In the genomic region with DNA sequence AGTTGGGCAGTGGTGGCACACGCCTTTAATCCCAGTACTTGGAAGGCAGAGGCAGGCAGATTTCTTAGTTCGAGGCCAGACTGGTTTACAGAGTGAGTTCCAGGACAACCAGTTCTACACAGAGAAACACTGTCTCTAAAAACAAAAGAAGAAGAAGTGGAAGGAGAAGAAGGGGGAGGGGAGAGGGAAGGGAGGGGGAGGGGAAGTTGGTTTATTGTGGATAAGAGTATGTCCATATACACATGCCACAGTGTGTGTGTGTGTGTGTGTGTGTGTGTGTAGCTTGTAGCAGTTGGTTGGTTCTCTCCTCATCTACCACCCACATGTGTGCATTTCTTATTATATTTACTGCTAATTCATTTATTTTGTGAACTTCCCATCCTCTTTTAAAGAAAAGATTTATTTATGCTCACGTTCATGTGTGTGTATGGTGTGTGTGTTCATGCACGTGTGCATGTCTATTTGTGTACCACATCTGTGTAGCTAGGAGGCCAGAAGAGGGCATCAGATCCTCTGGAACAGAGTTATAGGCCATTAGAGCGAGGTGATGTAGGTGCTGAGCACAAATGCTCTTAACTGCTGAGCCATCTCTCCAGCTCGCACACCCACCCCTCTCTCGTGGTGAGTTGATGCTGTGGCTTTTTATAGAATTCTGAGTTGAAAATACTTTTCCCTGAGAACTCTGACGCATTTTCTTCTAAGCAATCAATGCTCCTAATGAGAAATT, we compare ENCODE assay signal across 29 mouse cellular contexts. TPM values are rescaled to one million over a fixed set of nuclear protein-coding genes. Genes with fewer than 3 reads are reported as not detected.
DNase-seq lines count a peak whose midpoint lies in the region; ATAC-seq and TF ChIP-seq lines count a peak whose summit lies in the region.
"Had no signal": no experiment of that assay in that cellular context is flagged by ENCODE, and none has a peak within 500 bp of the region (broad histone marks: within the 10 kb centered on the region; RNA-seq: fewer than 3 reads in every experiment).

No protein-coding gene starts in this region.

- no peak overlapping the region for H3K9ac ChIP-seq in midbrain, postnatal 0 days (replicated peaks; ENCODE audit: low read length, poor library complexity, severe bottlenecking)
- H3K9ac ChIP-seq in midbrain, embryonic 16.5 days (ENCODE audit: low read depth, low read length): no peak overlapping the region
- H3K9ac ChIP-seq in stomach, postnatal 0 days (ENCODE audit: low read length): no peak overlapping the region
- H3K9ac ChIP-seq: embryonic facial prominence, embryonic 15.5 days; forebrain, embryonic 13.5 days; hindbrain, embryonic 15.5 days; neural tube, embryonic 13.5 days had no signal

- TF ChIP-seq EP300 in stomach, postnatal 0 days (optimal IDR thresholded peaks at IDR 0.05): no peak

- intact Hi-C loops in left cerebral cortex, postnatal 14 days (cut with DNase I): no loop called here

- no peak for DNase-seq in frontal cortex, postnatal 25 days (ENCODE audit: low spot score in 2 of 2)
- DNase-seq in left cerebral cortex, postnatal 14 days (ENCODE audit: low spot score in 2 of 2): peak; percentile 50 to 62
- DNase-seq in left cerebral cortex, adult 11 months (ENCODE audit: low spot score): no peak
- DNase-seq in midbrain, postnatal 0 days (ENCODE audit: low spot score): no peak
- no peak for DNase-seq in stomach, postnatal 0 days (ENCODE audit: low spot score)
- DNase-seq: adrenal gland, adult 2 months; B cell, adult 2 months; cerebellum, adult 11-12 months; heart, adult 18-20 months; heart, postnatal 10 days; kidney, adult 8-10 months; lung, postnatal 4 days; thymus, postnatal 36 days had no signal

- no peaks in the 10 kb centered on the region for H3K36me3 ChIP-seq in midbrain, postnatal 0 days (ENCODE audit: insufficient read depth, low read length)
- H3K36me3 ChIP-seq in midbrain, embryonic 16.5 days (ENCODE audit: control insufficient read depth, insufficient read depth, low read length): no peaks in the 10 kb centered on the region
- H3K36me3 ChIP-seq in stomach, postnatal 0 days (ENCODE audit: control insufficient read depth, insufficient read depth, low read length): no peaks in the 10 kb centered on the region
- H3K36me3 ChIP-seq: embryonic facial prominence, embryonic 15.5 days; G1E; hindbrain, embryonic 15.5 days; neural tube, embryonic 13.5 days had no signal

- peak; percentile 33; the same call in 1 of the 2 replicates for TF ChIP-seq CTCF in midbrain, postnatal 0 days (IDR thresholded peaks at IDR 0.05)
- TF ChIP-seq CTCF in stomach, postnatal 0 days (IDR thresholded peaks at IDR 0.05; ENCODE audit: low read depth): peak; percentile 44

- peaks cover 8% of the 10 kb centered on the region; the same call in 1 of the 2 replicates for H3K27me3 ChIP-seq in midbrain, postnatal 0 days (ENCODE audit: insufficient read depth, low read length)
- no peaks in the 10 kb centered on the region for H3K27me3 ChIP-seq in midbrain, embryonic 16.5 days (ENCODE audit: control insufficient read depth, insufficient read depth, low read depth, low read length)
- no peaks in the 10 kb centered on the region for H3K27me3 ChIP-seq in stomach, postnatal 0 days (ENCODE audit: control insufficient read depth, insufficient read depth, low read length)
- H3K27me3 ChIP-seq: embryonic facial prominence, embryonic 15.5 days; forebrain, embryonic 13.5 days had no signal

- no peak overlapping the region for H3K4me2 ChIP-seq in midbrain, postnatal 0 days (ENCODE audit: low read depth, low read length, poor library complexity, severe bottlenecking)
- no peak overlapping the region for H3K4me2 ChIP-seq in midbrain, embryonic 16.5 days (ENCODE audit: low read length)
- H3K4me2 ChIP-seq in stomach, postnatal 0 days (replicated peaks; ENCODE audit: low read depth): no peak overlapping the region
- H3K4me2 ChIP-seq: embryonic facial prominence, embryonic 15.5 days; forebrain, embryonic 13.5 days; hindbrain, embryonic 15.5 days; neural tube, embryonic 13.5 days had no signal

- 83% methylated on average over 8 of the region's 8 CpGs for WGBS in midbrain, postnatal 0 days
- 83% methylated on average over 8 of the region's 8 CpGs for WGBS in midbrain, embryonic 16.5 days
- 78% methylated on average over 8 of the region's 8 CpGs for WGBS in stomach, postnatal 0 days

- no peak overlapping the region for H3K27ac ChIP-seq in midbrain, postnatal 0 days (ENCODE audit: low read depth, low read length)
- no peak overlapping the region for H3K27ac ChIP-seq in midbrain, embryonic 16.5 days (ENCODE audit: low read length)
- H3K27ac ChIP-seq in stomach, postnatal 0 days (replicated peaks): no peak overlapping the region
- H3K27ac ChIP-seq: embryonic facial prominence, embryonic 15.5 days; forebrain, embryonic 13.5 days; hindbrain, embryonic 15.5 days; neural tube, embryonic 13.5 days had no signal

- H3K4me1 ChIP-seq in midbrain, postnatal 0 days (ENCODE audit: insufficient read depth, low read length): no peaks in the 10 kb centered on the region
- H3K4me1 ChIP-seq in midbrain, embryonic 16.5 days (ENCODE audit: control insufficient read depth, insufficient read depth, low read length): no peaks in the 10 kb centered on the region
- H3K4me1 ChIP-seq in stomach, postnatal 0 days (replicated peaks; ENCODE audit: control insufficient read depth, insufficient read depth): no peaks in the 10 kb centered on the region
- H3K4me1 ChIP-seq: hindbrain, embryonic 15.5 days had no signal

- ATAC-seq in frontal cortex, adult (ENCODE audit: low TSS enrichment): peak; percentile 92
- ATAC-seq in midbrain, postnatal 0 days (ENCODE audit: low FRiP score): no peak
- no peak for ATAC-seq in midbrain, embryonic 16.5 days
- ATAC-seq in stomach, postnatal 0 days (ENCODE audit: low FRiP score, low TSS enrichment): no peak
- ATAC-seq in megakaryocyte-erythroid progenitor cell, adult 5-6 weeks (replicated peaks; ENCODE audit: low FRiP score, low TSS enrichment, poor library complexity, severe bottlenecking): no peak
- ATAC-seq: forebrain, embryonic 13.5 days had no signal

- no peak overlapping the region for H3K4me3 ChIP-seq in midbrain, postnatal 0 days (ENCODE audit: low read depth, low read length)
- H3K4me3 ChIP-seq in midbrain, embryonic 16.5 days (ENCODE audit: low read depth, low read length): no peak overlapping the region
- no peak overlapping the region for H3K4me3 ChIP-seq in stomach, postnatal 0 days (ENCODE audit: low read depth, low read length)
- H3K4me3 ChIP-seq: embryonic facial prominence, embryonic 15.5 days; forebrain, embryonic 13.5 days; hindbrain, embryonic 15.5 days; neural tube, embryonic 13.5 days had no signal

- H3K9me3 ChIP-seq in midbrain, postnatal 0 days (ENCODE audit: low read length): no peaks in the 10 kb centered on the region
- H3K9me3 ChIP-seq in midbrain, embryonic 16.5 days (replicated peaks; ENCODE audit: control insufficient read depth, low read length, poor library complexity, severe bottlenecking): no peaks in the 10 kb centered on the region
- no peaks in the 10 kb centered on the region for H3K9me3 ChIP-seq in stomach, postnatal 0 days (ENCODE audit: control insufficient read depth, low read length)
- H3K9me3 ChIP-seq: embryonic facial prominence, embryonic 15.5 days; forebrain, embryonic 13.5 days; G1E; hindbrain, embryonic 15.5 days; neural tube, embryonic 13.5 days had no signal

RNA-seq across cellular contexts. Expression of a gene that starts 16.9 kb away (rescaled TPM):
- total RNA-seq in left cerebral cortex, postnatal 14 days (2021): 100 to 1,000 TPM; 253 to 267 TPM
- 44.8 and 54.6 TPM in 2 replicates for total RNA-seq in midbrain, postnatal 0 days (2014; rRNA removed)
- polyA plus RNA-seq in midbrain, postnatal 0 days (2015; fragmentation: Nextera tagmentation; extraction: Ambion mirVana): 18.7 and 19.7 TPM in 2 replicates
- polyA plus RNA-seq in midbrain, embryonic 16.5 days (2015; fragmentation: Nextera tagmentation; extraction: Ambion mirVana): 20.0 and 20.7 TPM in 2 replicates
- polyA plus RNA-seq in stomach, postnatal 0 days (2015; fragmentation: Nextera tagmentation; extraction: Ambion mirVana): 21.2 and 21.5 TPM in 2 replicates
- total RNA-seq in megakaryocyte-erythroid progenitor cell, adult 5-6 weeks (2014; fragmentation: Nextera tagmentation): 229 and 247 TPM in 2 replicates
- 135 and 175 TPM in 2 replicates for total RNA-seq in megakaryocyte-erythroid progenitor cell, adult 5-6 weeks (2017)

RNA-seq across cellular contexts. Expression of a gene that starts 22.1 kb away (rescaled TPM):
- 10 to 100 TPM; 71.5 to 74.7 TPM for total RNA-seq in left cerebral cortex, postnatal 14 days (2021)
- 6.6 and 7.3 TPM in 2 replicates for total RNA-seq in midbrain, postnatal 0 days (2014; rRNA removed)
- 3.5 and 4.0 TPM in 2 replicates for polyA plus RNA-seq in midbrain, postnatal 0 days (2015; fragmentation: Nextera tagmentation; extraction: Ambion mirVana)
- 1.1 and 1.6 TPM in 2 replicates for polyA plus RNA-seq in midbrain, embryonic 16.5 days (2015; fragmentation: Nextera tagmentation; extraction: Ambion mirVana)
- polyA plus RNA-seq in stomach, postnatal 0 days (2015; fragmentation: Nextera tagmentation; extraction: Ambion mirVana): 0.91 and 1.1 TPM in 2 replicates
- total RNA-seq in megakaryocyte-erythroid progenitor cell, adult 5-6 weeks (2014; fragmentation: Nextera tagmentation): 3.9 and 7.0 TPM in 2 replicates
- 3.7 and 4.7 TPM in 2 replicates for total RNA-seq in megakaryocyte-erythroid progenitor cell, adult 5-6 weeks (2017)
- total RNA-seq: liver, adult 2 months; monocyte, adult 5-6 weeks had no signal
- polyA plus RNA-seq: liver, adult 2 months had no signal

RNA-seq across cellular contexts. Expression of a gene that starts 22.2 kb away (rescaled TPM):
- 1 to 10 TPM; 2.2 to 3.6 TPM for total RNA-seq in left cerebral cortex, postnatal 14 days (2021)
- total RNA-seq in midbrain, postnatal 0 days (2014; rRNA removed): not detected in 2 replicates
- polyA plus RNA-seq in midbrain, postnatal 0 days (2015; fragmentation: Nextera tagmentation; extraction: Ambion mirVana): 0.33 and 0.43 TPM in 2 replicates
- polyA plus RNA-seq in midbrain, embryonic 16.5 days (2015; fragmentation: Nextera tagmentation; extraction: Ambion mirVana): not detected in 2 replicates
- 0.11 TPM in 1 of 2 replicates, not detected in the other for polyA plus RNA-seq in stomach, postnatal 0 days (2015; fragmentation: Nextera tagmentation; extraction: Ambion mirVana)
- total RNA-seq in megakaryocyte-erythroid progenitor cell, adult 5-6 weeks (2014; fragmentation: Nextera tagmentation): not detected in 2 replicates
- not detected in 2 replicates for total RNA-seq in megakaryocyte-erythroid progenitor cell, adult 5-6 weeks (2017)
- total RNA-seq: adrenal gland, adult 2 months; gastrocnemius, adult 18-20 months; heart, adult 18-20 months; heart, postnatal 10 days; liver, adult 2 months; monocyte, adult 5-6 weeks had no signal
- polyA plus RNA-seq: adrenal gland, adult 2 months; brain, embryonic 14.5 days; embryonic facial prominence, embryonic 15.5 days; forebrain, embryonic 13.5 days; large intestine, adult 2 months; liver, adult 2 months; neural tube, embryonic 13.5 days; spleen, adult 2 months; stomach, embryonic 16.5 days had no signal

RNA-seq across cellular contexts. Expression of a gene that starts 31.9 kb away (rescaled TPM):
- under 1 TPM in 1 of 2 experiments, not detected in 1; 0.51 TPM for total RNA-seq in left cerebral cortex, postnatal 14 days (2021)
- not detected in 2 replicates for total RNA-seq in midbrain, postnatal 0 days (2014; rRNA removed)
- not detected in 2 replicates for polyA plus RNA-seq in midbrain, postnatal 0 days (2015; fragmentation: Nextera tagmentation; extraction: Ambion mirVana)
- not detected in 2 replicates for polyA plus RNA-seq in midbrain, embryonic 16.5 days (2015; fragmentation: Nextera tagmentation; extraction: Ambion mirVana)
- polyA plus RNA-seq in stomach, postnatal 0 days (2015; fragmentation: Nextera tagmentation; extraction: Ambion mirVana): not detected in 2 replicates
- total RNA-seq in megakaryocyte-erythroid progenitor cell, adult 5-6 weeks (2014; fragmentation: Nextera tagmentation): not detected in 2 replicates
- not detected in 2 replicates for total RNA-seq in megakaryocyte-erythroid progenitor cell, adult 5-6 weeks (2017)
- total RNA-seq: adrenal gland, adult 2 months; gastrocnemius, adult 18-20 months; heart, adult 18-20 months; heart, postnatal 10 days; left cerebral cortex, adult 18-20 months; liver, adult 2 months; monocyte, adult 5-6 weeks had no signal
- polyA plus RNA-seq: adrenal gland, adult 2 months; brain, embryonic 14.5 days; embryonic facial prominence, embryonic 15.5 days; forebrain, embryonic 13.5 days; G1E; hindbrain, embryonic 15.5 days; large intestine, adult 2 months; liver, adult 2 months; neural tube, embryonic 13.5 days; spleen, adult 2 months; stomach, embryonic 16.5 days had no signal

RNA-seq across cellular contexts. Expression of a gene that starts 45.2 kb away (rescaled TPM):
- total RNA-seq in left cerebral cortex, postnatal 14 days (2021): 1 to 10 TPM; 3.8 to 4.6 TPM
- 5.4 and 10.9 TPM in 2 replicates for total RNA-seq in midbrain, postnatal 0 days (2014; rRNA removed)
- polyA plus RNA-seq in midbrain, postnatal 0 days (2015; fragmentation: Nextera tagmentation; extraction: Ambion mirVana): 3.4 and 4.1 TPM in 2 replicates
- polyA plus RNA-seq in midbrain, embryonic 16.5 days (2015; fragmentation: Nextera tagmentation; extraction: Ambion mirVana): 3.0 and 4.5 TPM in 2 replicates
- polyA plus RNA-seq in stomach, postnatal 0 days (2015; fragmentation: Nextera tagmentation; extraction: Ambion mirVana): 1.3 and 1.7 TPM in 2 replicates
- not detected in 2 replicates for total RNA-seq in megakaryocyte-erythroid progenitor cell, adult 5-6 weeks (2014; fragmentation: Nextera tagmentation)
- not detected in 2 replicates for total RNA-seq in megakaryocyte-erythroid progenitor cell, adult 5-6 weeks (2017)
- total RNA-seq: monocyte, adult 5-6 weeks had no signal
- polyA plus RNA-seq: G1E had no signal

Comparison
In these comparisons a context has a peak if more than half of its experiments do, and no peak if none do; other contexts are left out.
1. DNase-seq: peak in left cerebral cortex, postnatal 14 days (2 of 2); none in frontal cortex, postnatal 25 days (0 of 2), left cerebral cortex, adult 11 months (single experiment), midbrain, postnatal 0 days (single experiment) and stomach, postnatal 0 days (single experiment).